Mouse (Mus musculus): Measurements from ENCODE around the gene Rbm20.

- TF ChIP-seq EP300 (IDR thresholded peaks at IDR 0.05; ENCODE audit: insufficient read depth, low read depth, low read length) (no peak), POLR2A (IDR thresholded peaks at IDR 0.05; ENCODE audit: insufficient read depth, low read depth, low read length) (no peak), CTCF (IDR thresholded peaks at IDR 0.05) (no peak)
These were observed 194.4 kb downstream of the Rbm20 start for GRCm38 (mm10) chr19:53871502-53871901.

All from heart, adult 2 months (tissue).